Mouse (Mus musculus): ENCODE data around the gene Acsm3. TPM values are rescaled to one million over a fixed set of nuclear protein-coding genes. Genes with fewer than 3 reads are reported as not detected.

Gene Acsm3
- not detected for polyA plus RNA-seq (2017; shearing (Covaris generic))

DNA sequence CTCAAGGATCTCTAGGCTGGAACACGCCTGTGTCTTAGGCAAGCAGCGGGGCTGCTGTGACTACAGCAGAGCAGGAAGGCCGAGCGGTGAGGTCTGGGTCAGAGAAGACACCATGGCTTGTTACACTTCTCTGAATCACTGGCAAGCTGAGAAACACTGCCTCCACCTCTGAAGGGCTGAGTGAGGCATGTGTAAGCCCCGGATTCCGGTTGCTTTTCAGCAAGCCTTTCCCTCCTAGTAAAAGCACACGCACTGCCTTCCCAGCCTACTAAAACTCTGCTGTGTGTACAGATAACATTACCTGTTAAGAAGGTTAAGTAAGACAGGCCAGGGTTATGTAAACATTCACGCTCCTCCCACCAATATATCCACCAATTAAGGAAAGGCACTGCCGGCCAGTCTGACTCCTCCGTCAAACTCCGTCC lies at the start of gene Acsm3:
Gene Acsm3 (plus strand): TSS at position 397 of the 425 bp plus-strand sequence.

DNA sequence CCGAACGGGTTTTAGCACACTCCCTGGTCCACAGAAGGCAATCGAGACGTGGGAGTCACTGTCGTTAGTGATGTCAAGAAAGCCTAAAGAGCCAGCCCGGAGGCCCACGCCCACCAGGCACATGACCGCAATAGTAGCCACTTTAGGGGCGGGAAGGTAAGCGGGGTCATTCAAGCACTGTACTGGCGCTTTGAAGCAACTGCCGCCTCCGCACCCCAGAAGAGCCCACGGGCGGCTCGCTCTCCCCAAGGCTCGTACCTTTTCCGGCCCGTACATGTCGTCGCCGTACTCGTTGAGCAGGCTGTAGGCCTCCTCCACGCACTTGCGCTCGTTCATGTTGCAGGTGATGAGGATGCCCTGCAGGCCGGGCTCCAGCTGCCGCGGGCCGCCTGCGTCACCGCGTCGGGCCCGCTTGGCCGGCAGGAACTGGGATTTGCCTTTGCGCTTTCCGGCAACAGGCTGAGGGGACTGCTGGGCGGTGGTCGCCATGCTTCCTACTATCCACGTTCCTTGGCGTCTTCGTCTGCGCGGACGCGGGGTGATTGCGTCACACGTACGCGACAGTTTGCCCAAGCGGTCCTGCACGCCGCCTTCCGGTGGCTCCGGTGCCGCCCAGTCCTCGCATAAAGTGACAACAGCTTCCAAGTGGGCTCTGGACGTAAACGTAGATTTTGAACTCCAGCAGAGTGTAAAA lies 40.3 kb upstream of the Acsm3 start, which contains the start of gene Thumpd1:
Gene Thumpd1 (minus strand): TSS at position 546 of the 694 bp plus-strand sequence.

GRCm38 (mm10) chr7:119793586-119794250 lies 33.0 kb downstream of the Acsm3 start, which contains the start of the genes Rexo5 and Eri2:
Gene Rexo5 (plus strand): TSS chr7:119794006.
Gene Eri2 (minus strand): TSS chr7:119794058.

Other genes with a start within 250 kb of the Acsm3 start
- not detected for gene Acsm5, start 241.5 kb upstream of the Acsm3 start, polyA plus RNA-seq (2017; shearing (Covaris generic))
- not detected for gene Pdilt, start 237.4 kb upstream of the Acsm3 start, polyA plus RNA-seq (2017; shearing (Covaris generic))
- not detected for gene Acsm2, start 206.6 kb upstream of the Acsm3 start, polyA plus RNA-seq (2017; shearing (Covaris generic))
- not detected for gene Acsm1, start 153.9 kb upstream of the Acsm3 start, polyA plus RNA-seq (2017; shearing (Covaris generic))
- gene Acsm4, start 70.9 kb upstream of the Acsm3 start, polyA plus RNA-seq (2017; shearing (Covaris generic)), result not detected
- 90.4 TPM for gene Thumpd1, start 40.1 kb upstream of the Acsm3 start, polyA plus RNA-seq (2017; shearing (Covaris generic))
- gene Rexo5, start 33.1 kb downstream of the Acsm3 start, polyA plus RNA-seq (2017; shearing (Covaris generic)), result 60.9 TPM
- 14.1 TPM for gene Eri2, start 33.1 kb downstream of the Acsm3 start, polyA plus RNA-seq (2017; shearing (Covaris generic))
- gene Lyrm1, start 134.9 kb downstream of the Acsm3 start, polyA plus RNA-seq (2017; shearing (Covaris generic)), result 20.5 TPM
- 19.4 TPM for gene Dcun1d3, start 135.4 kb downstream of the Acsm3 start, polyA plus RNA-seq (2017; shearing (Covaris generic))

Measured in activated CD4-positive, CD25-positive, alpha-beta regulatory T cell, adult 9 weeks (primary cell).